Mouse (Mus musculus) gastrocnemius, postnatal 14 days (tissue): Measurements from ENCODE around the gene Vmn1r176. TPM values are rescaled to one million over a fixed set of nuclear protein-coding genes. Genes with fewer than 3 reads are reported as not detected.
"Not testable (repeated sequence)": the region's sequence is repeated elsewhere in the genome, so short reads cannot be mapped to it uniquely, and the experiment has no call there.

Experiments used
- DNase-seq: peaks from one replicate; pipeline ENCODE4 v3.0.0; 2021; ENCODE audit warnings: mixed read lengths
- intact Hi-C: fragments of 180-260 bp; cut with DNase I; formaldehyde crosslinking; loops from one replicate; pipeline ENCODE4 v1.15.1; 2025; ENCODE audit warnings: low total_unique reads
- long read RNA-seq, 2 experiments: library from polyadenylated mRNA; stranded (forward); transcript quantifications; one replicate each; pipeline ENCODE4 v2.0.0; 2021
- total RNA-seq, 2 experiments: library from RNA; stranded (reverse); gene quantifications; 2 replicates each; pipeline ENCODE4 v1.2.3; 2021

Vmn1r176 gene
- total RNA-seq: not detected
- long read RNA-seq, experiment 1: 0 reads
- long read RNA-seq, experiment 2: 0 reads

GRCm38 (mm10) chr7:23837272-23837671 is at the start of gene Vmn1r176:
Vmn1r176 (minus strand) TSS chr7:23837372.
- intact Hi-C loops, DNase-seq: not testable (repeated sequence)

GRCm38 (mm10) chr7:23876918-23877317 is 39.7 kb upstream of the Vmn1r176 start:
- DNase-seq, intact Hi-C loops: not testable (repeated sequence)

GRCm38 (mm10) chr7:23866349-23866748 is 29.2 kb upstream of the Vmn1r176 start, which contains the start of gene Vmn1r177:
Vmn1r177 (minus strand) TSS chr7:23866449.
- intact Hi-C loops: not testable (repeated sequence)

GRCm38 (mm10) chr7:23810543-23810942 is 26.6 kb downstream of the Vmn1r176 start, which contains the start of gene Vmn1r175:
Vmn1r175 (minus strand) TSS chr7:23810643.
- intact Hi-C loops, DNase-seq: not testable (repeated sequence)

More at GRCm38 (mm10) chr7:23866349-23866748, 29.2 kb upstream of the Vmn1r176 start, which contains the start of gene Vmn1r177:
- DNase-seq: not testable (repeated sequence)

GRCm38 (mm10) chr7:23784526-23784925 is 52.6 kb downstream of the Vmn1r176 start:
- intact Hi-C loops: no loop called here
- no peak for DNase-seq

Other genes with a start within 250 kb of the Vmn1r176 start
- not detected for gene Vmn1r170, start 231.2 kb downstream of the Vmn1r176 start, total RNA-seq
- not detected for gene Vmn1r171, start 206.7 kb downstream of the Vmn1r176 start, total RNA-seq
- not detected for gene Vmn1r172, start 179.1 kb downstream of the Vmn1r176 start, total RNA-seq
- gene Vmn1r173, start 136.7 kb downstream of the Vmn1r176 start, total RNA-seq: not detected
- gene Vmn1r174, start 85.1 kb downstream of the Vmn1r176 start, total RNA-seq: not detected
- gene Vmn1r175, start 26.7 kb downstream of the Vmn1r176 start, total RNA-seq: not detected
- not detected for gene Vmn1r177, start 29.1 kb upstream of the Vmn1r176 start, total RNA-seq
- gene Vmn1r178, start 54.6 kb upstream of the Vmn1r176 start, total RNA-seq: not detected
- not detected for gene Vmn1r179, start 89.6 kb upstream of the Vmn1r176 start, total RNA-seq
- gene Vmn1r180, start 113.3 kb upstream of the Vmn1r176 start, total RNA-seq: not detected
- not detected for gene Vmn1r181, start 137.2 kb upstream of the Vmn1r176 start, total RNA-seq
- not detected for gene V1rd19, start 164.3 kb upstream of the Vmn1r176 start, total RNA-seq
- not detected for gene Vmn1r183, start 215.9 kb upstream of the Vmn1r176 start, total RNA-seq
- gene Zfp180, start 244.6 kb upstream of the Vmn1r176 start, total RNA-seq: 1 to 10 TPM; 5.8 to 6.0 TPM